Mouse (Mus musculus): ENCODE results near the gene Iqschfp. TPM values are rescaled to one million over a fixed set of nuclear protein-coding genes. Genes with fewer than 3 reads are reported as not detected.
A peak's percentile ranks its signal among the peaks of the same experiment; 100 is the strongest.

Iqschfp gene
- polyA plus RNA-seq, 1 experiment = 7.6 TPM

DNA sequence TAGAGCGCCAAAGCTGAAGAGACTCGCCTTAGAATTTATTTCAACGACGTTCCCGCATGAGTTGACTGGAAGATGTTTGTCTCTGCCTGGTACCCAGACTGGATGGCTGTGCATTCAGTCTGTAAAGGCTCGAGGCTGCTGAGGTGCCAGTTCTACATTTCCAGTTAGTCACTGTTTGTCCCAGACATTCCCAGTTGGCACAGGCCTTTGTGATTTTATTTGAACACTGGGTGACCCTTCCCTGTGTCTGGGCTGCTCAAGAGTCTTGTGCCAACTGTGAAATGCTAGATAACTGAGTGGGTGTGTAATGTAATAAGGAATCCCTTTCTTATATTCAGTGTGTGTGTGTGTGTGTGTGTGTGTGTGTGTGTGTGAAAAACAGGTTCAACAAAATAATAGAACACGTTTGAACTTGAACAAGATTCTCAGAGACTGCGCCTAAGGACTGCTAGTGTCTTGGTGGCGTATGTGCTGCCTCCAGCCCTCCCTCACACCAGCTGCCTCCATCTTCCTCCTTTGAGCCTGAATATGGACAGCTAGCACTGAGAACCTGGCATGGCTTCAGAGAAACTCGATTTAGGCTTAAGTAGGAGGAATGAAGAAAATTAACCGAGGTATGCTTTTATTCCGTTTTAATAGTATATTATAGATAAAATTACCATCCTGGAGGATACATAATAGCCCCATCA, 624.5 kb downstream of the Iqschfp start:
- TF ChIP-seq POLR2A (IDR thresholded peaks at IDR 0.05; ENCODE audit: borderline replicate concordance, extremely low read depth, insufficient read depth, insufficient read length, poor library complexity, severe bottlenecking) (no peak), CTCF (IDR thresholded peaks at IDR 0.05; ENCODE audit: borderline replicate concordance, extremely low read depth, insufficient read depth, insufficient read length) (no peak)
- peak; percentile 61 for DNase-seq (ENCODE audit: low read depth)

DNA sequence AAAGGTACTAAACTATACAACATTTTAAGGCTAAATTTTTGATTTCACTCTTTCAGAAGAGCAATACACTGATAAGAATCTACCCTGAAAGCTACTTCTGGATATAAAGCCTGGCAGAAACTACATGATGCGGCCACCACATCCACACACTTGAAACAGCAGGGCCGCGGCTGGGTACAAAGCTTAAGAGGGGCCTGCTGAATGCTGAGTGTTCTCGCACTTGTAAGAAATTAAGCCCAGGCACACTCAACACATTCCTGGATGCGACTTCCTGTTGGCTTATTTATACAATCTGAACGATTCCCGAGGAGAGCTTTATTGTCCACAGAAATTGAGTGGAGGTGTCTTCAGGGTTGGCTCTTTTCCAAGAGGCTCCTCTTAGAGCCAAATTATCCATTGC, 625.2 kb downstream of the Iqschfp start:
- peak; percentile 53 for DNase-seq (ENCODE audit: low read depth)
- TF ChIP-seq POLR2A (IDR thresholded peaks at IDR 0.05; ENCODE audit: borderline replicate concordance, extremely low read depth, insufficient read depth, insufficient read length, poor library complexity, severe bottlenecking) (no peak), CTCF (IDR thresholded peaks at IDR 0.05; ENCODE audit: borderline replicate concordance, extremely low read depth, insufficient read depth, insufficient read length) (no peak)

DNA sequence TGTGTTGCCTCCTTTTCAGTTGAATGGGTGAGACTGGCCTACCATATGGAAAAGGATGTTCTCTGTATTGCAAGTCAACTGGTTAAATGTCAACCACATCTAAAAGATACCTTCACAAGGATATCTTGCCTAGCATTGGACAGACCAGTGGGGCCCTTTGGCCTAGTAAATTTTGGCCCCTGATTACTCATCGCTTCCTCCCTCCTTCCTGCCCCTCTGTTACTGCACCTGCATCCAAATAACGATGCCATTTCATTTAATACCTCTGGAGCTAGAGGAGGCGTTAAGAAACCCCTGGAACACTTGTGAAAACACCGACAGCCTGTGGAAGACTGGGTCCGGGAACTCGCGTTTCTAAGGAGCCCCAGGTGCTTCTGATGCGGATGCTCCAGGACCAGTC, 626.0 kb downstream of the Iqschfp start:
- TF ChIP-seq CTCF (IDR thresholded peaks at IDR 0.05; ENCODE audit: borderline replicate concordance, extremely low read depth, insufficient read depth, insufficient read length) (no peak), POLR2A (IDR thresholded peaks at IDR 0.05; ENCODE audit: borderline replicate concordance, extremely low read depth, insufficient read depth, insufficient read length, poor library complexity, severe bottlenecking) (no peak)
- no peak for DNase-seq (ENCODE audit: low read depth)

DNA sequence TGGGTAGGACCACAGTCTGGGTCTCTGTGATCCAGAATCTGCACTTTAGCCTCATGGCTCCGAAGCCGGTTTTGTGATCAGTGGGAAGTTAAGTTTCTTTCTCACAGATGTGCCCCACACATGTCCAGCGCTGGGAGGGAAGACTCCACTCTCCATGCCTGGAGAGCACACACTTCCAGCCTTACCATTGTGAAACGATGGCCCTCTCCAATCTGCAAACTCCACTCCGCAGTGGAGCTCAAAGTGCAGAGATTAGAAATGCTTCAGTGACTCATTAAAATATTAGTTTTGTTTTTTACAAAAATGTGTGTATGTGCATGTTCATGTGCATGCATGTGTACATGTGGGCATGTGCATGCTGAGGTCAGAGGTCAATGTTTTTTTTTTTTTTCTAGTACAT, 626.6 kb downstream of the Iqschfp start:
- TF ChIP-seq POLR2A (IDR thresholded peaks at IDR 0.05; ENCODE audit: borderline replicate concordance, extremely low read depth, insufficient read depth, insufficient read length, poor library complexity, severe bottlenecking) (no peak), CTCF (IDR thresholded peaks at IDR 0.05; ENCODE audit: borderline replicate concordance, extremely low read depth, insufficient read depth, insufficient read length) (no peak)
- no peak for DNase-seq (ENCODE audit: low read depth)

DNA sequence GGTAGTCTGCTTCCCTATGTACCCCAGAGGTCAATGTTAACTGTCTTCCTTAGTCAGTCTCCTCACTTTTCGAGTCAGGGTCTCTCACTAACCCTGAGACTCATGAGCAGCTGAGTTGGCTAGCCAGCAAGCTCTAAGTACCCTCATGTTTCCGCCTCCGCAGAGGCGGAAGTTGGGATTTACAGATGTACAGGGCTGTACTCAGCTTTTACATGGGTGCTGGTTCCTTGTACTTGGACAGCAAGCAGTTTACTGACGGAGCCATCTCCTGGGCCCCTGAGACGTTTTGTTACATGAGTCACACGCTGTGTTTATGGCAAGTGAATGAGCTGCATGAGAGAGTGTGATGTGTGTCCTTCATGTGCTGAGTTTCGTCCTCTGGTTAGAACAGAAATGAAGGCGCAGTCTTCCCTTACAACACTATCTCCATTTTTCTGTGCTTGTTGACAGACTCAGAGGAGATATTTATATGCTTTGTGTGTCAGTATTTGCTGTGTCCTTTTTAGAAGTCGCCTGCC, 633.4 kb downstream of the Iqschfp start:
- TF ChIP-seq CTCF (IDR thresholded peaks at IDR 0.05; ENCODE audit: borderline replicate concordance, extremely low read depth, insufficient read depth, insufficient read length) (no peak), POLR2A (IDR thresholded peaks at IDR 0.05; ENCODE audit: borderline replicate concordance, extremely low read depth, insufficient read depth, insufficient read length, poor library complexity, severe bottlenecking) (no peak)
- no peak for DNase-seq (ENCODE audit: low read depth)

DNA sequence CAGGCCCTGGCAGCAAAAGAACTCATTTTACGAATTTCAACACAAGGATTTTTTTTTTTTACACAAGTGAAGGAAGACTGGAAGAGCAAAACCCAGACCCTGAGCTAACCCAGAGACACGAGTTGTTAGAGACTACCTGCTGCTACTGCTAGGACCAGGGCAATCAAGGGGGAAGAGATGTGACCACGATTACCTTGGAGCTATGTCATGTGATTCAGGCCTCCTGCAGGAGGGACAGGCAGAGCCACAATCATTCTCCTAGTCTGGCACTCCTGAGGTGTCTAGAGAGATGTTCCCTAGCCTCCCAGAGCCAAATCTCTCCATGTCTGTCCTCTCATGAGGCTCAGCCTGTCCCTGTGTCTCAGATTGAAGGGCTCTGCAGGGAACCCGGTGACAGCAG, 634.4 kb downstream of the Iqschfp start:
- TF ChIP-seq CTCF (IDR thresholded peaks at IDR 0.05; ENCODE audit: borderline replicate concordance, extremely low read depth, insufficient read depth, insufficient read length) (no peak), POLR2A (IDR thresholded peaks at IDR 0.05; ENCODE audit: borderline replicate concordance, extremely low read depth, insufficient read depth, insufficient read length, poor library complexity, severe bottlenecking) (no peak)
- DNase-seq (ENCODE audit: low read depth) = no peak

DNA sequence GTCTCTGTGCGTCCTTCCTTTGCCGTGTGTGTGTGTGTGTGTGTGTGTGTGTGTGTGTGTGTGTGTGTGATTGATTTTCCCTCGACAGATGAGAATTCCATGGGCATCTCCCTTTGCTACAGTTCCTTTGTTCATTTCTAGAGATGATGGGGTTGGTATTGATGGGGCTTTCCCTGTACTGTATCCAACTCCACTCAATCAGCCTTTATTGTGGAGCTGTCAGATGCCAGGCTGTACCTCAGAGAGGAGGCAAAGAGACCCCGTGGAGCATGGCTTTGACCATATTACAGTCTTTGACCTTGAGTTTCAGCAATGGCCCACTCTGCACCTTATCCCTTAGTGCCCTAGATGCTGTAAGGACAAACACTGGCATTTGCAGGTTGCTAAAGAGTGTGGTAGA, 635.1 kb downstream of the Iqschfp start:
- peak; percentile 17 for DNase-seq (ENCODE audit: low read depth)
- TF ChIP-seq CTCF (IDR thresholded peaks at IDR 0.05; ENCODE audit: borderline replicate concordance, extremely low read depth, insufficient read depth, insufficient read length) (no peak), POLR2A (IDR thresholded peaks at IDR 0.05; ENCODE audit: borderline replicate concordance, extremely low read depth, insufficient read depth, insufficient read length, poor library complexity, severe bottlenecking) (no peak)

DNA sequence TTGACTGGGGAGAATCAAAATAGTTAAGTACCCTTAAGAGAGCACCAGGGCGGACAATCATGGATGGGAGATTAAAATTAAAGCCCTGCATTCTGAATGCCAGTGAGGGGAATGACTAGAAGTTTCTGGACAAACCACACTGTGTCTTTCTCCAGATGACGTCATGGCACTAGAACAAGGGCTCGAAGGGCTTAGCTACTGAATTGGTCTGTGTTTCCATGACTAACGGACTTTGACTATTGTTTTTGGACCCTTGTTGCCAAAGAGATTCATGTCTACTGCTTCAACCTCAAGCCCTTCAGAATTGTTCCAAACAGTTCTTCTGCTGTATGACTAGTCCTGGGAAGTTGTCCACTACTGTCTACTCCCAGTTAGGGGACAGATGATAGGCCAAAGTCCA, 639.9 kb downstream of the Iqschfp start:
- no peak for DNase-seq (ENCODE audit: low read depth)
- TF ChIP-seq CTCF (IDR thresholded peaks at IDR 0.05; ENCODE audit: borderline replicate concordance, extremely low read depth, insufficient read depth, insufficient read length) = no peak
- no peak for TF ChIP-seq POLR2A (IDR thresholded peaks at IDR 0.05; ENCODE audit: borderline replicate concordance, extremely low read depth, insufficient read depth, insufficient read length, poor library complexity, severe bottlenecking)

DNA sequence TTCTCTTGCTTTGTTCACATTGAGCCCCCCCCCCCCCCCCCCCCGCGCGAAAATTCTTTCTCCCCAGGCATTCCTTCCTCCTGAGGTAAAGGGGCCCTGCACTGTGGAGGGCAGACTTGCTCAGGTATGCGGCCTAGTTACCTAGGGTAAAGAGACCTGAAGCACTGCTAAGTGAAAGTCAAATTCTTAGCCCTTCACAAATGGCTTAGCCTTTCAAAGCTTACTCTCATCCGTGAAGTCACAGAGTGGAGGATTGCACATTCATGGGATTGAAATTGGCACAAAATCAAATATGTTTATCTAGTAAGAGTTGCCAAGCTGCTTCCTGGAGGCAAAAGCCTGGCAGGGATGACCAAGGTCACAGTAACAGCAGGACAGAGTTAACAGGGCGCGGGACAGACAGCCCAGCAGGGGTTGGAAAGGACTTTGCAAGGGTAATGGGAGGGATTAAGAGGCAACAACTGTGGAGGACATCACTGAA, 642.6 kb downstream of the Iqschfp start:
- DNase-seq (ENCODE audit: low read depth) = no peak
- TF ChIP-seq CTCF (IDR thresholded peaks at IDR 0.05; ENCODE audit: borderline replicate concordance, extremely low read depth, insufficient read depth, insufficient read length) (no peak), POLR2A (IDR thresholded peaks at IDR 0.05; ENCODE audit: borderline replicate concordance, extremely low read depth, insufficient read depth, insufficient read length, poor library complexity, severe bottlenecking) (no peak)

DNA sequence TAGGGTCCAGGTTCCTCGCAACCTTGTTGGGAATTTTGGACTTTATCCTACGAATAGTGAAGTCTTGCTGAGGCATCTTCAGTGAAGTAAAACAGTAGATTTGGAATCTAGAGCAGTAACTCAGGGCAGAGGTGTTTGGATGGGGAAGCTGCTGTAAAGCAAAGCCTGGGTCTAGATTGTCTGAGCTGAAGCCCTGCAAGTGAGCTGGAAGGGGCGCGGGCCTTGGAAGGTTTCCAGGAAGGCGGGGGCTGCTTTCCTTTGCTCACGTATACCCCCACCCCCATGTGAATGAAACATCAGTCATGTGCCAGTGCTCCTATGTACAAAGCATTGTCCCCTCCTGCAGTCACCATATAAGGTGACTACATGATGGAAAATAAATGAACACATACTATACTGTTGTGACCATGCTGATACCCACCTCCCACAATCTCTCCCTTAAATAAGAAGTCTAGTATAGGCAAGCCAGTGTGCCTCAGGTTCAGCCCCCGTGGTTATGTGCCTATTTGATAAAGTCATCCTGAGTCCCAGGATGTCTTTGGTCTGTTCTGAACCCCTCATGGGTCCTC, 643.2 kb downstream of the Iqschfp start:
- TF ChIP-seq CTCF (IDR thresholded peaks at IDR 0.05; ENCODE audit: borderline replicate concordance, extremely low read depth, insufficient read depth, insufficient read length) = no peak
- no peak for TF ChIP-seq POLR2A (IDR thresholded peaks at IDR 0.05; ENCODE audit: borderline replicate concordance, extremely low read depth, insufficient read depth, insufficient read length, poor library complexity, severe bottlenecking)
- no peak for DNase-seq (ENCODE audit: low read depth)

DNA sequence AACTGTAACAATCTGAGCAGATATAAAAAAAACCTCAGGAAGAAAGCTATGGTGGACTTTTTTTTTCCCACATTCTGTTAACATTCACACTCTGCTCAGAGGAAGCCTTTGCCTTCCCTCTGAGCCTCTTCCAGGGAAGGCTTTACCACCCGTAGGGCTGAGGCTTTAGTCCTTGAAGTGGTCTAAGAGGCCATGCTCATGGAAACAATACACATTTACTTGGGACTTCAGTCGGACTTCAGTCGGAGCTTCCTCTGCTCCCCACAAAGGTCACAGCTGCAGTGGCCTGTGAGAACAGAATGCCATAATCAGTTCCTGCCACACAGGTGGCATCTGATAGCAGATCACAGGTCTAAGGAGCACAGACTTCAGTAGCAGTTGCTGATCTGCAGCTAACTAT, 644.0 kb downstream of the Iqschfp start:
- no peak for DNase-seq (ENCODE audit: low read depth)
- TF ChIP-seq POLR2A (IDR thresholded peaks at IDR 0.05; ENCODE audit: borderline replicate concordance, extremely low read depth, insufficient read depth, insufficient read length, poor library complexity, severe bottlenecking) = no peak
- no peak for TF ChIP-seq CTCF (IDR thresholded peaks at IDR 0.05; ENCODE audit: borderline replicate concordance, extremely low read depth, insufficient read depth, insufficient read length)

DNA sequence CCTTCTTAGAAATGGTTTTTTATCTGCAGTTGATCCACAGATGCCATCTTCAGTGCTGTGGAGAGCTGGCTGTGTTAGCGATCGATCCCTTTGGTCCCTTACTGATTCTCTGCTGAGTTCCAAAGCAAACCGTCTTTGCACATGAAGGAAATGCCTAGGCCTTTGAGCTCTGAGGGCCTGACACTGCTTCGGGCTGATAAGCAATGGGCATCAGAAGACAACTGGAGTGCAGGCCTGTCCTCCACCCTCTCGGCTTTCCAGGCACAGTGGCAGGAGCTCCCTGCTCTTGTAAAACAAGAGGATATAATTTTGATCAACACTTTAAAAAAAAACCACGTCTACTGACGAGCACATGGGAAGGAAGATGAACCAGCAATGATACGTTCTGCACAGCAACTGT, 649.7 kb downstream of the Iqschfp start:
- no peak for TF ChIP-seq POLR2A (IDR thresholded peaks at IDR 0.05; ENCODE audit: borderline replicate concordance, extremely low read depth, insufficient read depth, insufficient read length, poor library complexity, severe bottlenecking)
- no peak for TF ChIP-seq CTCF (IDR thresholded peaks at IDR 0.05; ENCODE audit: borderline replicate concordance, extremely low read depth, insufficient read depth, insufficient read length)
- no peak for DNase-seq (ENCODE audit: low read depth)

Data from brain, embryonic 14.5 days (tissue).